Mouse (Mus musculus) left cerebral cortex, postnatal 36 days (tissue): Measurements from ENCODE around the gene Oprd1. TPM values are rescaled to one million over a fixed set of nuclear protein-coding genes. Genes with fewer than 3 reads are reported as not detected.

Experiments
- DNase-seq, 2 experiments: peaks; one replicate each; pipeline ENCODE4 v3.0.0; 2021 to 2022; ENCODE audit warnings: low spot score in 2 of 2, mixed read lengths in 1 of 2
- intact Hi-C: fragments of 180-260 bp; cut with DNase I; formaldehyde crosslinking; loops from one replicate; pipeline ENCODE4 v1.15.1; 2025
- total RNA-seq, 2 experiments: library from RNA; stranded (reverse); gene quantifications; 2 replicates each; pipeline ENCODE4 v1.2.3; 2021

Gene Oprd1
- total RNA-seq, 2 experiments from 2014 or later, result 16.3 to 19.3 TPM

- DNase-seq, result no peak
- intact Hi-C loops, result no loop called here
Measured at GRCm38 (mm10) chr4:132065578-132065977, 78.7 kb downstream of the Oprd1 start.

GRCm38 (mm10) chr4:132064550-132064949 is 79.7 kb downstream of the Oprd1 start:
- DNase-seq, result no peak
- intact Hi-C loops, result no loop called here

GRCm38 (mm10) chr4:132062934-132063884 is 81.1 kb downstream of the Oprd1 start:
- no peak for DNase-seq
- intact Hi-C loops, result no loop called here

- intact Hi-C loops, result no loop called here
- DNase-seq, result no peak
Measured at GRCm38 (mm10) chr4:132062289-132062688, 82.0 kb downstream of the Oprd1 start.

Other genes starting within 250 kb of the Oprd1 start
- 10 to 100 TPM in 1 of 2 experiments, 1 to 10 TPM in 1; 8.2 to 11.0 TPM for gene Tmem200b, start 222.7 kb downstream of the Oprd1 start, total RNA-seq
- under 1 TPM in 1 of 2 experiments, not detected in 1; 0.22 TPM for gene Gm10300, start 69.8 kb downstream of the Oprd1 start, total RNA-seq
- 10 to 100 TPM; 36.5 to 44.3 TPM for gene Epb41, start 69.2 kb downstream of the Oprd1 start, total RNA-seq
- gene Ythdf2, start 67.8 kb upstream of the Oprd1 start, total RNA-seq, result 10 to 100 TPM; 37.6 to 47.1 TPM
- 10 to 100 TPM; 20.7 to 25.2 TPM for gene Gmeb1, start 117.1 kb upstream of the Oprd1 start, total RNA-seq
- 10 to 100 TPM; 19.0 to 25.2 TPM for gene Taf12, start 129.9 kb upstream of the Oprd1 start, total RNA-seq
- gene Rab42, start 158.9 kb upstream of the Oprd1 start, total RNA-seq, result 1 to 10 TPM; 1.5 to 2.8 TPM
- 10 to 100 TPM; 21.5 to 24.8 TPM for gene Trnau1ap, start 185.1 kb upstream of the Oprd1 start, total RNA-seq
- 10 to 100 TPM in 1 of 2 experiments, 1 to 10 TPM in 1; 9.7 to 12.3 TPM for gene Rcc1, start 209.1 kb upstream of the Oprd1 start, total RNA-seq